Mouse (Mus musculus) kidney, adult 9 months (tissue): Measurements from ENCODE around the gene Ulbp1.
"Not testable (repeated sequence)": the region's sequence is repeated elsewhere in the genome, so short reads cannot be mapped to it uniquely, and the experiment has no call there.

ENCODE experiments used
- DNase-seq: peaks from one replicate; pipeline ENCODE4 v3.0.0; 2022

Gene Ulbp1

DNA sequence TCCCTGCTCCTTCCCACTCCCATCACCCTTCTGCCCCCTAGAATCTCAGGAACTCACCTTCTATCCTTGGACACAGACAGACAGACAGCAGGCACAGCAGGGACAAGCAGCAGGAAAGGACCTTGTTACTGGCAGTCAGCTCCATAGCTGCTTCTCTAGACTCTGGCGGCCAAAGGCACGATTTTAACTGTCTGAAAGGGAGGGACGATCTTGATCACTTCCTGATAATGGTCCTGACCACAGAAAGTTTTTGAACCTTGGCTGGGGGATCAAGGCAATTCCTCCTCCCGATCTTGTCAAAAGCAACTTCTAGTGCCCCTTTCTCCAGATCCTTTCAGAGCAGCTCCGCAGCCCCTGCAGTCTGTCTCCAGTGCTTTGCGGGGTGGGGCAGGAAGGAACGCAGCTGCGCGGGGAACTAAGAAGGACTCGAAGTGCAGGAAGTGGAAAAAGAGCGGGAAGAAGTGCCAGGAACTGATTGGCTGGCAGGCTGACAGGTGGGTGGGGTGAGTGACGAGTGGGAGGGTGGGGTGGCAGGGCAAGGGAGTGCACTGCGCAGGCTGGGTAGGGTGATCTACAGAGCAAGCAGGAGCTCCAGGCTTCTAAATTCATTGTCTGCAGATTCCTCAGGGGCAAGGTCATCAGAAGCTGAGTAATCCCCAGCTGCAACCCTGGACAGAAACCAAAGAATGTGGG is at the start of gene Ulbp1:
Gene Ulbp1 (minus strand): TSS at position 442 of the 693 bp plus-strand sequence.
- peak; percentile 52 for DNase-seq

DNA sequence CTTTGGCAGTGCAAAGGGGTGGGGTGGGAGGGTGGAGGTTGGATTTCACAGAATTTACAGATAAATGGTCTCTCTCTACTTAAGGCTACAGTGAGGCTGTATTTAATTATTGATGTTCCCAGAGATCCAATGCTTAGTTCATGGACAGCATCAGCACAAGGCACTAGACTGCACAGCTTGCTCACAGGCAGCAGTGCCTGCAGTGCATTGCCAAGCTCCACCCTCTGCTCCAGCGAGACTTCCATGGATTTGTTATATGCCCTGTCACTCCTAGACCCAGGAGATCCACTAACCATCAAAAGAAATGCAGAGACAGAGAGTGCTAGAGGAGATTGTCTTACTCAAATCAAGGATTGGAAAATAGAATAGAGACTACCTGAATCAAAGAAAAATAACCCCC is 24.7 kb upstream of the Ulbp1 start:
- DNase-seq: not testable (repeated sequence)

DNA sequence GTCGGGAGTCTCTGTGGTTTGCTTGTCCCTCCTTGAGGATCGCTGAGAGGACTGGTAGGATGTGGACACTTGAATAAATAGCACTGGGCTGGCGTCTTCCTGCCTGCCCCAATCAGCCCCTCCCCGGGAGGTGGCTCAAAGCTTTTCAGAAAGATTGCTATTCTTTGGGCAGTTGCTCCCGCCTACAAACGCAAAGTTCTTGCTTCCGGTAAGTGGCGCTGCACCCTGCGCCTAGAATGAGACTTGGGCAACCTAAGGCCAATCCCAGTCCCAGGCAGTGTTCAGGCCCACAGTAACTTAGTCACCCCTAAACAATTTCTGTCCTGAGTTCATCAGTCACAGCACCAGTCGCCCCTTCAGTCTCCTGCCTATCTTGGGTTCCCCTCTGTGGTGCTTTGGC is 18.9 kb upstream of the Ulbp1 start:
- not testable (repeated sequence) for DNase-seq

DNA sequence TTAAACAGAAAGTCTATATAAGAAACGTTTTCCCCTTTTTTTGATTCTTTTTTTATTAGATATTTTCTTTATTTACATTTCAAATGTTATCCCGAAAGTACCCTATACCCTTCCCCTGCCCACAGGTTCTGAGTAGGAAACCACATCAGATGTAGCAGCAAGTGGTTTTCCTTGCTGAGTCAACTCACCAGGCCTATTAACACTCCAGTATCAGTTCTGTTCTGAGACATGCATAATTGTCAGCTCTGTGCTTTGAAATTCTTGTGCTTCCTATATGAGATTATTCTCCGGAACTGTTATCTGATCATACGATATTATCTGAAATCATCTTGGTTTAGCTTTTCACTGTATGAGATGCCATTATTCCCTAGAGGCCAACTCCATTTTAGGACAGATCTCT is 10.2 kb upstream of the Ulbp1 start:
- DNase-seq: no peak

DNA sequence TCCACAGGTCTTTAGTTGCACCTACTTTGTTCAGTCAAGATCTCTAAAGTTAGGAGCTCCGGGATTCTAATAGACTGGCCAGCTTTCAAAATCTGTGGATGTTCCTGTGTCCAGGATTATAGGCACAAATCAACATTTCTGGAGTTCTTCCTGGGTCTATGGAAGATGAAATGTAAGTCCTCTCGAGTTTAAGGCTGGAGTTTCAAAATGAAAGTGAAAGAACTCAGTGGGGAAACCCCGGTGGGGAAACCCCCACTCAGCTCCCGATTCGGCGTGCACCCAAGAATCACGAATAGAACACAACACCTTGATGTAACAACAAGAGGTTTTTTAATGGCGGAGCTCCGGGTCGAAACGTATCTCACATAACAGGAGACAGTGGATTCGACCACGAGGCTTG is 787 bp upstream of the Ulbp1 start:
- not testable (repeated sequence) for DNase-seq

DNA sequence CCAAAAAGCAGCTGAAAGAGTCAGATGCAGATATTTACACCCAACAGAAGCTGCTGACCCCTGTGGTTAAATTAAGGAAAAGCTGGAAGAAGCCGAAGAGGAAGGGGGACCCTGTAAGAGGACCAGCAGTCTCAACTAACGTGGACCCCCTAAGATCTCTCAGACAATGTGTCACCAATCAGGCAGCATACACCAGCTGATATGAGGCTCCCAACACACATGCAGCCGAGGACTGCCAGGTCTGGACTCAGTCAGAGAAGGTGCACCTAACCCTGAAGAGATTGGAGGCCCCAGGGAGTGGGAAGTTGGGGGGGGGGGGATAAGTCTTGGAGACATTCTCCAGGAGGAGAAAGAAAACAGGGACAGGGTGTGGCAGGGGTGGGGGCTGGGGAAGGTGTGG is 1.8 kb downstream of the Ulbp1 start:
- DNase-seq: no peak

DNA sequence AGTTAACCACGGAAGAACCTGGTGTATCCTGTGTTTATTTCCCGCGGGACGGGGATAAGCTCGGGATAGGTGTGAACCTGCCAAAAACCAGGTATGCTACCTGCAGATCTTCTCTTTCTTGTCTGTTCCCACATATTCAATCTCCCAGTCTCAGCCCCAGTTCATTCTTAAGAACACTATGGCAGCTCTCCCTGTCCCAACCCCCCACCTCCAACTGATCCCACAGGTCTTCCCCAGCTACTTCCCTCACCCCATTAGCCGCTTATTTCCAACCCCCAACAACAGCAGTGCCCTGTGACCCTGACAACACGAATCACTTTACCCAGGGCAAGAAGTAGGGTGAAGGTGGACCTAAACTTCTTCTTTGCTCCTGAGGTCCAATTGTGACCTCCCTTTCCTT is 3.0 kb downstream of the Ulbp1 start:
- DNase-seq: no peak

DNA sequence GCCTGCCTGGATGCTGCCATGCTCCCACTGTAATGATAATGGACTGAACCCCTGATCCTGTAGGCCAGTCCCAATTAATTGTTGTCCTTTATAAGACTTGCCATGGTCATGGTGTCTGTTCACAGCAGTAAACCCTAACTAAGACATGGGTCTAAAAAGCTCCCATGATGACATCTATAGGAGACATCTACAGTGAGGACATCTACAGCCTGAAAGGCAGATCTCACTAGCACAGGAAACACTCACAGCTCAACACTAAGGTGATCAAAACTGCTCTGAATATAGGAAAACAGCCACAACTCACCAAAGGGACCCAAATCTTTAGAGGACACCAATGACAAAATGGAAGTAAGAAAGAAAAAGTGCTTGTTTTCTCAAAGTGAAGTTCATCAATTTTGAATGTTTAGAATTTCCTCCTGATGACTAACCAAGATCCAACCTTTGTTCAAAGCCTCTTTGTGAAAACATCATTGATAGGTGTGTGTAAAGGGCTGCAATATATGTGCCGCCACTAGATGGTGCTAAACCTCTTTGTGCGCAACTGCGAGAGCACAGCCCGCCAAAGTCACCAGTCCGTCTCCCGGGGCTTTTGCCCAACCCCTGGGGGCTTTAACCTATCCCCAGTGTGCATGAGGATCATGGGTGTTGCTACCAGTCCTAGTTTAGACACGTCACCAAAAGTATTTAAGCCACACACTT is 3.6 kb downstream of the Ulbp1 start:
- DNase-seq: peak; percentile 77

DNA sequence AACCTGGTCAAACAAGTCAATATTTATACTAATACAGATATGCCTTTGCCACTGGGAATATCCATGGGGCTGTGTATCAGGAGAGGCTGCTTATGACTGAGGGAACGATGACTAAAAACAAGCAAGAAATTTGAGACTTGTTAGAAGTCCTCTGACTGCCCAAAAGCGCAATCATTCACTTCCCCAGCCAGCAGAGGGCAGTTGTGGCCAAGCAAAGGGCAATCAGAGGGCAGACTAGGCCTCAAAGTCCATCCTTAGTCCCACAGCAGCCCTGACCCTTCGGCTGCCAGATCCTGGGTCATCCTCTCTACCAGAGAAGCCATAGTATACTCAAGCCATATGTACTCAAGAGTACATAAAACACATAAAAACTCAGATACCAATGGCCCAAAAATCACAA is 11.4 kb downstream of the Ulbp1 start:
- DNase-seq: peak; percentile 49

DNA sequence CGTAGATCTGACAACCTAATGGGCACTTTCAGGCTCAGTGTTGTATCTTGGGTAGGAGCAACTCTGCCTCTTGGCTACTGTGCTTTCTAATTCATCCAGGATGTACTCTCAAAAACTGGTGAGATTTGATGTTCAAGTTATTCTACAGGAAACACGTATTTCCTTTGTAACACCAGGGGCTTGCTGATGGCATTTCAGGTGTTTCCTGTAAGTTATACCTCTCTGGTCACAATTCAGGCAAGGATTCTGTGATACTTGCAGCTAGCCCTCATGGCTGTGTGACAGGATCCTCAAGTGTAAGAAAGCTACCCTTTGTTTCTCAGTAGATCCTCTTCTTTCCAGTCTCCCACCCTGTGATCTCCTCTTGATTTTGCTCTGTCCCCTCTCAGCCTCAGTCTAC is 34.5 kb downstream of the Ulbp1 start:
- DNase-seq: no peak

DNA sequence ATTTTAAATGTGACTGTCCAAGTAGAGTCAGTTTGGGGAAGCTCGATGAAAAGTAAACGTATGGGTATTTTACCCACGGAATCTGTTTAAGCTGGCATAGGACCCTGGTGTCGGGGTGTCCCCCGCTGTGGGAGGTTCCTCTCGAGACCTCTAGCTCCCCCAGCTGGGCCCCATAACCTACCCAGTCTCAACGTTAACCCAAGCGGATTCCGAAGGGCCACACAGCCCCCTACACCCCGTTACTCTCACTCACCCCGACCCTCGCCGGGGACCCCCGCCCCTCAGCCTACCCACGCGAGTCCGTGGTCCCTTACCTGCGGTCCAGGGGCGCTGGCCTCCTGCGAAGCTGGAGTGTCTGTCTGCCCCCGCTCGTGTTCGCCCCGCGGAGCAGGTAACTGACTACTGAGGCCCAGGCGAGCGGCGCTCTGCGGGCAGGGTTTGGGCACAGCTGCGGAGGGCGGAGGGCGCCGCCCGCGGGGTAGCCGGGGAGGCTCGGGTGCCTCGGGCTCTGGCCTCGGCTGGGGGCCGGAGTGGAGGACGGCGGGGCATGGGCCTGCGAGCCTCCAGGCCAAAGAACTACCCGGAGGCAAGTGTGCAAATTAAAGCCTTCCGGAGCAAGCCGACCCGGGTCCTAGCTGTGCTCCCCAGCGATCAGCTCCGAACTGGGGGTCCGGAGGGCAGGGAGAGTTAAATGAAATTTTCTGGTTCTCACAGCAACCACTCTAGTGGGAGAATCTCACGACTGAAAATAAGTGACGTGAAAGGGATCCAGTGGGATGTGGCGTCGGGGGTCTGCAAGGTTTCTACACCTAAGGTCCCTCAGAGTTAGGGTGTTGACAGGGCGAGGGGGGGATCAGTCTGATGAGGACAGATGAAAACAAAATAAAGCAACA is 80.0 kb downstream of the Ulbp1 start:
- peak; percentile 15 for DNase-seq

DNA sequence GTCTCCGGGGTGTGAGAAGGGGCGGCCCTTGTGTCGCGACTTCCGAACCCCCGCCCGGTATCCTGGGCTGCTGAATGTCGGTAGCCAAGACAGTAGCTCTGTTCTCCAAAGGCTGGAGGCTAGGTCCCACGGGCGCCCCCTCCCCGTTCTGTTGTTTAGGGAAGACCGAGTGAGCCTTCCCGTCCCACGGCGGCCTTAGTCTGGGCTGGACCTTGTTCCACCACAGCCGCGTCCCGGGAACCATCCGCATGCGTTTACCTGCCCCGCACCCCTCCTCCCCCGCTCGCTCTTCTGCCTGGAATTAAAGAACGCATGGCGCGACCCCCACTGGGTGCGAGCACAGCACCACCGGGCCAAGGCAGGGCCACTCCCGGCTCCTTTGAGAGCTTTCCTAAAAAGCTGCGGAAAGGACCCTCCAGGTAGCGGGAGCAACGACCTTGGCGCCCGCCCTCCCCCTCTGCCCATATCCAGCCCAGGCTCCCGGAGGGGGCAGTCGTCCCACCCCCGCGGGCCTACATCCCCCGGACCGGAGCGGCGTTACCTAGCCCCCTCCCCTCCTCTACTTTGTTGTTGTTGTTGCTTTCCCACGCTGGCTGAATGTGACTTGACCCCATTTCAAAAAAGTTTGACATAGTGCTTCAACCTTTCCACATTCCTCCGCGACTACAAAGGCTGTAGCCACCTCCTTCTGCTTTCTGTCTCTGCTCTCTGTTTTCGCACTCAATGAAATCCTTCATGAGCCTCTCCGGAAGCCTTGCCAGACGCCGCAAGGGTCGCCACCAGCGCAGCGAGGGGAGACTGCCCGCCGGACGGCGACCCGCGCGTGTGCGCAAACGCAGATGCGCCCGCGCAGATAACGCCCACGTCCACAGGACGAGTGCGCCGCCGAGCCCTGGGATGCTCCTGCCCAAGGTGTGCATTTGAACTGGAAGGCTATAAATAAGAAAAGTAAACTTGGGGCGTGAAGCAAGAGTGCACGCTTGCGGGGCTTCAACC is 81.2 kb downstream of the Ulbp1 start:
- peak; percentile 54 for DNase-seq

DNA sequence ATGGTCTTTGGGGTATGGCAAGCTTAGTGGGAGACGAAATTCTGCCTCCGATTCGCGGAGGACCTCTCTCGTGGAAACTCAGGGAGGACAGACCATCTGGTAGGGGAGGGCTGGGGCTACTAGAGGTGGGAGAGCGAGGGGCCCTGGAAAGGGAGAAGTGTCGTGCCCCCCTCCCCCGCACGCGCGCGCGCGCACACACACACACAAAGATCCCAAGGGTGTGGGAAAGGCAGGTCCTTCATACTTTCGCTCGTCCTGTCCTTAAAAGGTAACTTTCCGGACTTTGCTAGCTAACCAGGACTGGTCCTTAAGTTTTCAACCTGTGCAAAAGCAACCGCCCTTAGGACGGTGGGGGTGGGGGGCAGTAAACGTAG is 81.9 kb downstream of the Ulbp1 start:
- no peak for DNase-seq

DNA sequence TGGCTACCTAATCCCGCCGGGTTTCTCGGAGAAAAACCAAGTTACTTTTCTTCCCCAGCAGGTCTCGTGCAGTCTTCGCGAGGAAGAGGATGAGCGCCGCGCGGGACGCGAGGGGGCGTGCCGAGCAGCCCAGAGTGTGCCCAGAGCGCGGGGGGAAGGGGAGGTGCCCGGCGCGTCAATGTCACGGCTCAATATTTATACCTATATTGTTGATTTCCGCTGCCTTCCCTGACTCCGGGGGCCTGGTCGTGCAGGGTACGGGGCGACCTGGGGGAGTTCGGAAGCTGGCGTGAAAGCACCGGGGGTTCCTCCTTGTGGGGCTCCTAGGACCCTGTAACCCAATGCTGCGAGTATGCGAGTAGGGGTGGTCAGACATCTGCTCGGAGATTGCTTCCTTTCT is 82.3 kb downstream of the Ulbp1 start:
- DNase-seq: peak; percentile 30
